Mouse (Mus musculus) brain, embryonic 14.5 days (tissue): ENCODE results near the gene Reg4.

Experiments used
- CTCF ChIP-seq: fragments of 200-500 bp; IDR thresholded peaks from 2 replicates; pipeline ENCODE4 v1.5.1; 2012; ENCODE audit warnings: inconsistent platforms, mild to moderate bottlenecking, moderate library complexity, borderline replicate concordance; ENCODE audit not compliant: insufficient read depth, insufficient read length; ENCODE audit errors: extremely low read depth
- POLR2A ChIP-seq: fragments of 200-500 bp; IDR thresholded peaks from 2 replicates; pipeline ENCODE4 v1.6.1; 2012; ENCODE audit warnings: mild to moderate bottlenecking, inconsistent platforms, borderline replicate concordance; ENCODE audit not compliant: poor library complexity, insufficient read depth, insufficient read length, severe bottlenecking; ENCODE audit errors: extremely low read depth

DNA sequence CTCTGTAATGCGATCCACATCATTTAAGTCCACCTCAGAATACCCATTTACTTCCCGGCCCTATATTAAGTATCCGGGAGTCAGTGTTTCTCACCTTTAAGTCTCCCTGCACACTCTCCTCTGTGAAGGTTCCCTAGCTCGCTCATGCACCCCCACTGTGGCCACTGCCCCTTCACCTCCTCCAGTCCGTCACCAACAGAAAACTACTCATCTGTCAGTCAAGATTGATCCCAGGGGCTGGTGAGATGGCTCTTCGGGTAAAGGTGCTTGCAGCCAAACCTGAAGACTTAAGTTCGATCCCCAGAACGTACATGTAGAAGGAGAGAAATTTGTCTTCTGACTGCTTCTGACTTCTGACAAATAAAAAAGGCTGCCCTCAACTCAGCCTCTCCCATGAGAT, 60.5 kb downstream of the Reg4 start:
- TF ChIP-seq CTCF (no peak), POLR2A (no peak)
